In the genomic region with DNA sequence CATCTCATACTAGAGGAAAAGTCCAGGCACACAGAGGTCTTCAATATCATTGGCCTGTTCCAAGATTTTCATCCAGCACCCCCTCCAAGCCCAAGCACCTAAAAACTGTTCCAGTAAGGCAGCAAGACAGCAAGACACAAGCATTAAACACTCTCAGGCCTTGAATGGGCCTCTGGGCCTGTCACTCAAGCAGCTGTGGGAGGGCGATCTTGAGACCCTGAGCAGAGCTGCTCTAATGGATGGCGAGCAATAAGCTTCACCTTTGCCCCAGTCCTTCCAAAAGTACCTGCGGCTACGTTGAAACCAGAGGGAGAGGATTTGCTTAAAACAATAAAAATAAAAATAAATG, we compare ENCODE assay signal across 8 mouse cellular contexts.
DNase-seq lines count a peak whose midpoint lies in the region; ATAC-seq and TF ChIP-seq lines count a peak whose summit lies in the region.

No protein-coding gene starts in this region.

- peak overlapping the region; percentile 95 for H3K4me3 ChIP-seq in testis, adult 2 months (ENCODE audit: control insufficient read depth, low read depth, low read length)
- peak overlapping the region; percentile 56 for H3K4me3 ChIP-seq in intestine, embryonic 14.5 days (ENCODE audit: low read depth, low read length)
- H3K4me3 ChIP-seq in neural tube, embryonic 12.5 days, result peak overlapping the region; percentile 58

- no peaks in the 10 kb centered on the region for H3K36me3 ChIP-seq in testis, adult 2 months (ENCODE audit: control insufficient read depth, insufficient read depth, low read length)
- no peaks in the 10 kb centered on the region for H3K36me3 ChIP-seq in intestine, embryonic 14.5 days (ENCODE audit: control insufficient read depth, insufficient read depth, low read length)
- no peaks in the 10 kb centered on the region for H3K36me3 ChIP-seq in neural tube, embryonic 12.5 days

- WGBS in intestine, embryonic 14.5 days, result 0% methylated on average over 4 of the region's 4 CpGs
- 0% methylated on average over 4 of the region's 4 CpGs for WGBS in neural tube, embryonic 12.5 days

- peaks cover 3% of the 10 kb centered on the region for H3K4me1 ChIP-seq in testis, adult 2 months (ENCODE audit: control insufficient read depth, insufficient read depth, low read length)
- no peaks in the 10 kb centered on the region; the same call in 1 of the 2 replicates for H3K4me1 ChIP-seq in intestine, embryonic 14.5 days (replicated peaks; ENCODE audit: control insufficient read depth, insufficient read depth, low read length)
- H3K4me1 ChIP-seq in neural tube, embryonic 12.5 days, result peaks cover 7% of the 10 kb centered on the region; the same call in 1 of the 2 replicates

- H3K27me3 ChIP-seq in testis, adult 2 months (ENCODE audit: control insufficient read depth, insufficient read depth, low read length), result no peaks in the 10 kb centered on the region
- no peaks in the 10 kb centered on the region for H3K27me3 ChIP-seq in intestine, embryonic 14.5 days (replicated peaks; ENCODE audit: control insufficient read depth, insufficient read depth, low read length)
- H3K27me3 ChIP-seq in neural tube, embryonic 12.5 days (replicated peaks), result no peaks in the 10 kb centered on the region

- H3K9ac ChIP-seq in intestine, embryonic 14.5 days (ENCODE audit: low read length), result peak overlapping the region; percentile 74
- peak overlapping the region; percentile 73 for H3K9ac ChIP-seq in neural tube, embryonic 12.5 days

- peak overlapping the region; percentile 43 for H3K4me2 ChIP-seq in intestine, embryonic 14.5 days (ENCODE audit: low read length)
- H3K4me2 ChIP-seq in neural tube, embryonic 12.5 days (replicated peaks), result peak overlapping the region; percentile 60

- DNase-seq in embryo, embryonic 10 days (ENCODE audit: low spot score), result peak; percentile 78
- no peak for DNase-seq in embryo, embryonic 9.5 days (ENCODE audit: extremely low spot score)
- no peak for DNase-seq in testis, postnatal 10 days (ENCODE audit: low spot score)
- no peak for DNase-seq in intestine, embryonic 14.5 days (ENCODE audit: low spot score)
- no peak for DNase-seq in adrenal gland, postnatal 10 days
- DNase-seq in thymus, adult 18-20 months, result no peak

- peak overlapping the region; percentile 86 for H3K27ac ChIP-seq in testis, adult 2 months (ENCODE audit: control insufficient read depth, insufficient read depth, low read depth, low read length)
- H3K27ac ChIP-seq in intestine, embryonic 14.5 days (ENCODE audit: low read depth), result peak overlapping the region; percentile 97
- H3K27ac ChIP-seq in neural tube, embryonic 12.5 days, result peak overlapping the region; percentile 91; the same call in 1 of the 2 replicates

- no peak for TF ChIP-seq POLR2A in testis, adult 2 months (IDR thresholded peaks at IDR 0.05; ENCODE audit: control insufficient read depth, low read depth, low read length)

- H3K9me3 ChIP-seq in intestine, embryonic 14.5 days (ENCODE audit: control insufficient read depth, low read length), result no peaks in the 10 kb centered on the region
- no peaks in the 10 kb centered on the region for H3K9me3 ChIP-seq in neural tube, embryonic 12.5 days

- no peak for TF ChIP-seq CTCF in testis, adult 2 months (IDR thresholded peaks at IDR 0.05; ENCODE audit: control insufficient read depth, insufficient read depth, insufficient replicate concordance, low read depth, low read length)

- ATAC-seq in intestine, embryonic 14.5 days (replicated peaks; ENCODE audit: low FRiP score, low TSS enrichment, low read depth), result peak; percentile 77
- ATAC-seq in neural tube, embryonic 12.5 days (ENCODE audit: low FRiP score, low read depth), result peak; percentile 76
